Mouse (Mus musculus) thymus, postnatal 0 days (tissue): Measurements from ENCODE around the gene 5430419D17Rik. TPM values are rescaled to one million over a fixed set of nuclear protein-coding genes. Genes with fewer than 3 reads are reported as not detected.

ENCODE experiments used
- DNase-seq: peaks from one replicate; pipeline ENCODE4 v3.0.0-alpha.2; 2015; ENCODE audit warnings: low spot score
- polyA plus RNA-seq: library from polyadenylated mRNA; unstranded; fragments of >200 nt; fragmentation: Nextera tagmentation; extraction: Ambion mirVana; gene quantifications from 2 replicates; pipeline ENCODE4 v1.2.1, GENCODE M21; 2015

The 5430419D17Rik gene
- polyA plus RNA-seq, 1 experiment from 2014 or later: 0.22 TPM

- DNase-seq: no peak
Measured at GRCm38 (mm10) chr7:131314493-131314892, 140.3 kb downstream of the 5430419D17Rik start.

DNA sequence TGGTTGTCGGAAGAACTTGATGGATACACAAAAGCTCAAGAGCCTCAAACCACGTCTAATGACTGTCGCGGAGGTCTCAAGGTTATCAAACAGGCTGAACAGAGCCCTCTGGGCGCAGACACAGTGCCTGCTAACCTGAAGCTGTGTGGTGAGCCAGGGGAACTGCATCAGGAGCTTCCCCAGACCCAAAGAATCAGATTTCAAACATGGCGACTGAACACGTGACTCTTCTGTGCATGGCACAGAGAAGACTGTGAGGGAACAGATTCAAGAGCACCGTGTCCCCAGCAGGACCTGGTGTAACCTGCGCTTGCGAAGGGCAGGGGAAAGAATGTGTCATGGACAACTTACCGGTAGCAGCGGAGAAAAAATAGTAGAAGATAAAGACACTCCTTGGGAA lies 143.4 kb downstream of the 5430419D17Rik start:
- no peak for DNase-seq

DNA sequence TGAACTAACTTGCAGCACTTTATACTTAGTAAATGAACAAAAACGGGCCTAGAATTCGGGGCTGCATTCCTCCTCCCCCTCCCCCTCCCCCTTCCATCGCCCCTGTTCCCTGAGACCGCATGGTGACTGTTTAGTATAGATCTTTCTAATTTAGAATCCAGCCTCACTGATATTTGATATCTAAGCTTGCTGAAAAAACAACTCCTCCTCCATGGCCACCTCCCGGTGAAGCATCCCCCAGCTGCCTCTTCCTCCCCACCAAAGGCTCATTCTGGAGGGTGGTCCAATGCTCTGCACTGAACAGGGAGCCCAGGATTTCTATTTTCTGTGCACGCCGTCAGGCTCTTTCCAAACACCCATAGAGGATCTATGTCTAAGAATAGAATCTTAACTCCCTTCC lies 144.1 kb downstream of the 5430419D17Rik start:
- DNase-seq: no peak

DNA sequence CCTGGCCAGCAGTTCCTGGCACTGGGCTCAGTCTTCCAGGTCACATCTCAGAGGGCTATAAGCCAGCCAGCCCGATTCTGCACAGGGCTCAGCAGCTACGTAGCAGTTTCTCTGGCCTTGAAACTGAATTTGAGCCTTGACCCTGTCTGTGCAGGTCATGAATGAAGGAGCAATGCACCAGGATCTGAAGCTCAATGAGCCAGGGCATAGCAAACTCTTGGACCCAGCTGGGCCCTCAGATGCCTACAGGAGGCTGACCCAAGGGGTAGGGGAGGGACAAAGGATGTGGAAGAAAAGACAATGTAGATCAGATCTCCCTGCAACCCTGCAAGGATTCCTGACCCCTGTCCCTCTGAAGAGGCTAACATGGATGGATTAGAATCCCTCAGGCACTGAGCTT lies 148.0 kb downstream of the 5430419D17Rik start, which contains the start of gene Cuzd1:
TSS of gene Cuzd1 (minus strand) at position 101 of the 400 bp plus-strand sequence.
- no peak for DNase-seq

DNA sequence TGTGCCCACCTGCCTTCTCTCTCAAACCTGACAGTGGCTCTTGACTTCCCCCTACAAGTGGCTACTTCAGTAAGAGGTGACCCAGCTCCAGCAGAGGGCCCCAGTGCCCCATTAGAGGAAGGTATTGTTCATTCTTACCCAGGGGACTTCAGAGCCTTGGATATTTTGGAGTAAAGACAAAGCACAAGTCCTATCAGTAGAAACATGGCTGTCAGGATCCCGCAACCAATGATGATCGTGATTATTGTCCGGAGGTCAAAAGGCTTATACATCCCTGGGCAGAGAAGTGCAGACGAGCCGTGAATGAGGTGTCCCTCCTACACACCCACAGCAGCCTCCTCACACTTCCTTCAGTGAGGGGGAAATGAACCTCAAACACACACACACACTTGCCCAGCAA lies 152.9 kb downstream of the 5430419D17Rik start:
- no peak for DNase-seq

DNA sequence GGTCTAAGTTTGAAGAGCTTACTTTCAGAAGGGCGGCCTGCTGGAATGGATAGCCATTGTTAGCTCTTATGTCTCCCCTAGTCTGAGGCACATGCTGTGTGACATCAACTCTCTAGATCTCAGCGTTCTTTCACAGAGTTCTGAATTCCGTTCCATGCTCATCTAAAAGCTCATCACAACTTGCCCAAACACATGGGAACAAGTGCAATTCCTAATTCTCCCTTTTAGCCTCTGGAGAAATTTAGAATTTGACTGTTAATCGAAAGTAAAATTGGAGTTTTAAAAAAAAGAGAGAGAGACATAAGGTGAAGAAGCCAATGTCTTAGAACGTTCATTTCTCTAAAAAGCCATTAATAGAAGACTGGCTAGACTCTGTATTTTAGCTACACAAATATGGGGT lies 155.2 kb downstream of the 5430419D17Rik start, which contains the start of gene Fam24b:
TSS of gene Fam24b (minus strand) at position 101 of the 400 bp plus-strand sequence.
- DNase-seq: no peak

- no peak for DNase-seq
Measured at GRCm38 (mm10) chr7:131331688-131332087, 157.5 kb downstream of the 5430419D17Rik start.

DNA sequence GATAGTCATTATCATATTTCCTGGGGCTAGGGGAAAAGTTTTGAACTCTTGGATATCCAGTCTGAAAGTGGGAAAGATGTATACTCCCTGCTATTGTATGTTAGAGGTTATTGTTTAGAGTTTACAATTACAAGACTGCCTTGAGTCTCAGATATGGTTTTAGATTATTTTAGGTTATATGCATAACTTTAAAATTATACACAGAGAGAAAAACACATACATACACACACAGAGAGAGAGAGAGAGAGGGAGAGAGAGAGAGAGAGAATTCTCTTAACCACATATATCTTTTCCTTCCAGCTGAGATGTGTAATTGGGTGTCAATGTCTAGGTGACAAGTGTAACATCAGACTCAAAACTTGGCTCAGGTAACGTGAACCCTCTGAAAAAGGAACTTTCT lies 159.4 kb downstream of the 5430419D17Rik start, which contains the start of gene Fam24a:
TSS of gene Fam24a (plus strand) at position 301 of the 400 bp plus-strand sequence.
- no peak for DNase-seq

DNA sequence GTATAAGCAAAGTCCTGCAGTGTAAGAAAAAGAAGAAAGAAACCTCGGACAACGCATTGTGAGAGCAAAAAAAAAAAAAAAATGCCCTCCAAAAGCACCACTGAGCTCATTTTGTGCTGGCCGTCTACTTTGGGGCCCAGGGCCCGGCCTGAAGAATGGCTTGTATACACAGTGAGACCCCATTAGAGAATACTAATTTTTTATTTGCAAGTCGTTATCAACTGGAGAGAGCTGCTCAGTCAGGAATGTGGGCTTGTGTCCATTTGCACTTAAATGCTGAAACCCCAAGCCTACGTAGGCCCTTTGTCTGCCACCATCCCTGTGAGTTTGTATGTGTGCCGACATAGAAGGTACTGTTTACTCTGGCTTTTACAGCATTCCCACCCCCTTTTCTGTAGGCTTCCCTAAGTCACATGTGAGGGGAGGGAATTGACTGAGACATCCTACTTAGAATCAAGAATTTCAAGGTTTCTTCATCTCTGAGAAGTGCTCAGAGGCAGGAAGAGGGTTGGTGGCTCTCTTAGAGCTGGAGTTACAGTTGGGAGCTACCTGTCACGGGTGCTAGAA lies 163.4 kb downstream of the 5430419D17Rik start:
- no peak for DNase-seq

DNA sequence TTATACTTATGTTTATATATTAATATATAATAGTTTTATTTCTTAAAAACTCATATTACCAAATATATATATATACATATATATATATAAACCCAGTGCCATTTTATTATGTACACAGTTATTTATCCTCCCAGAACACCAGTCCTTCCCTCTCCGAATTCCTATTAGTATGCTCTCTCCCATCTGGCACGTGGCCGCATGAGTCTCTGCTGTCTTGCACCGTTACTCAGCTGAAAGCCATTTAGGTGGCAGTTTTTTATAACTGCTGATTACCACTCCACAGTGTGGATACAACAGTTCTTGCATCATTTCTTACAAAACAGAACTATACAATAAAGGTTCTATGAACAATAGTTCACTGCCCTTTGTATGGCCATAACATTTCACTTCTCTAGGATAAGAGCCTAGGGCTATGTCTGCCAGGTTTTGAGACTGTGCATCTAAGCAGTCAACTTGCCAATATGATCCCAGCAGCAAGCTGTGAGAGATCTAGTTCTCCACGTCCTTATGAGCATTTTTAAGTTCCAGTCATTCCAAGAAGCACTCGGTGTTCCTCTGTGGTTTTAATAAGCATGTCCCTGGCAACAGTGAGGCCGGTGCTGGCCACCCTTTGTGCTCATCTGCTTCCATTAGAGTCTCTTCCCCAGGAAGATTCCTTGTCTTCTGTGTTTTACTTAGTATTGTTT lies 171.8 kb downstream of the 5430419D17Rik start:
- DNase-seq: no peak

Other genes starting within 250 kb of the 5430419D17Rik start
- 8.4 and 9.2 TPM in 2 replicates for gene Htra1, start 238.3 kb upstream of the 5430419D17Rik start, polyA plus RNA-seq
- 0.35 and 0.49 TPM in 2 replicates for gene Dmbt1, start 142.3 kb upstream of the 5430419D17Rik start, polyA plus RNA-seq
- not detected in 2 replicates for gene 4933402N03Rik, start 28.1 kb upstream of the 5430419D17Rik start, polyA plus RNA-seq
- gene Cuzd1, start 147.9 kb downstream of the 5430419D17Rik start, polyA plus RNA-seq: 0.14 and 0.23 TPM in 2 replicates
- gene Fam24b, start 155.1 kb downstream of the 5430419D17Rik start, polyA plus RNA-seq: not detected in 2 replicates
- not detected in 2 replicates for gene Fam24a, start 159.5 kb downstream of the 5430419D17Rik start, polyA plus RNA-seq
- gene 2310057M21Rik, start 188.4 kb downstream of the 5430419D17Rik start, polyA plus RNA-seq: 16.7 and 16.8 TPM in 2 replicates
- gene Pstk, start 196.7 kb downstream of the 5430419D17Rik start, polyA plus RNA-seq: 45.6 and 51.3 TPM in 2 replicates
- 16.2 and 16.3 TPM in 2 replicates for gene Ikzf5, start 236.1 kb downstream of the 5430419D17Rik start, polyA plus RNA-seq
- 37.3 and 37.8 TPM in 2 replicates for gene Acadsb, start 236.2 kb downstream of the 5430419D17Rik start, polyA plus RNA-seq